Mouse (Mus musculus): Measurements from ENCODE around the gene Jak1. TPM values are rescaled to one million over a fixed set of nuclear protein-coding genes. Genes with fewer than 3 reads are reported as not detected.

Jak1 gene
- polyA plus RNA-seq, 1 experiment: 109 TPM

DNA sequence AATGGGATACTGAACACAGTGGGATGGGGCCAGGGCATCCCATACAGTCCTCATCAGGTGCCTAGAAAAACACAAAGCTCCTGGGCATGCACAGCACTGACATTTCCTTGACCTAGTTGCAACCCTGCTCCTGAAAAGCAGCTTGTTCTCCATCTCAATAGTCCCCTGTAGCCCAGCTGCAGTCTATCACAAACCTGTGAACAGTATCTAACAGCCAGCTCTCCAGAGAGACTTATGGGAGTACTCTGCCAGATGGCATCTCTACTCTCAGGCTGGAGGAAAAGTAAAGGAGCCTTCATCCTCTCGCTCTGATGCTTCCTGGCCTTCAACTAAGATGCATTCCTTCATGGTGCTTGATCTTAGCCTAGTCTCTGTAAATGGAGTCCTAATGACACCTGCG lies 100.4 kb downstream of the Jak1 start:
- no peak overlapping the region for H3K4me3 ChIP-seq (ENCODE audit: control insufficient read depth, insufficient read depth, low read length)
- no peak for DNase-seq
- TF ChIP-seq POLR2A (IDR thresholded peaks at IDR 0.05; ENCODE audit: control insufficient read depth, extremely low read depth, insufficient read depth, low read length, poor library complexity) (no peak), CTCF (IDR thresholded peaks at IDR 0.05; ENCODE audit: borderline replicate concordance, control insufficient read depth, extremely low read depth, insufficient read depth, low read length, poor library complexity) (no peak)
- H3K27me3 ChIP-seq (ENCODE audit: control insufficient read depth, insufficient read depth, low read length): no peaks in the 10 kb centered on the region
- H3K36me3 ChIP-seq (ENCODE audit: control insufficient read depth, insufficient read depth, low read length): peaks cover 80% of the 10 kb centered on the region
- H3K27ac ChIP-seq (ENCODE audit: control insufficient read depth, insufficient read depth, low read length): no peak overlapping the region
- peaks cover 29% of the 10 kb centered on the region for H3K4me1 ChIP-seq (replicated peaks; ENCODE audit: control insufficient read depth, insufficient read depth, low read length)
- 90% methylated on average over 2 of the region's 2 CpGs for WGBS

- H3K4me3 ChIP-seq (ENCODE audit: control insufficient read depth, insufficient read depth, low read length): no peak overlapping the region
- H3K36me3 ChIP-seq (ENCODE audit: control insufficient read depth, insufficient read depth, low read length): peaks cover 83% of the 10 kb centered on the region
- H3K4me1 ChIP-seq (replicated peaks; ENCODE audit: control insufficient read depth, insufficient read depth, low read length): peaks cover 27% of the 10 kb centered on the region
- no peak for TF ChIP-seq POLR2A (IDR thresholded peaks at IDR 0.05; ENCODE audit: control insufficient read depth, extremely low read depth, insufficient read depth, low read length, poor library complexity)
- 93% methylated on average over 2 of the region's 2 CpGs for WGBS
- DNase-seq: no peak
- H3K27me3 ChIP-seq (ENCODE audit: control insufficient read depth, insufficient read depth, low read length): no peaks in the 10 kb centered on the region
- no peak overlapping the region for H3K27ac ChIP-seq (ENCODE audit: control insufficient read depth, insufficient read depth, low read length)
These were observed 100.9 kb downstream of the Jak1 start for GRCm38 (mm10) chr4:101164189-101164588.

GRCm38 (mm10) chr4:101160821-101161220 lies 104.3 kb downstream of the Jak1 start:
- no peak overlapping the region for H3K4me3 ChIP-seq (ENCODE audit: control insufficient read depth, insufficient read depth, low read length)
- WGBS: 72% methylated on average over 1 of the region's 1 CpGs
- peaks cover 14% of the 10 kb centered on the region; the same call in 1 of the 2 replicates for H3K4me1 ChIP-seq (replicated peaks; ENCODE audit: control insufficient read depth, insufficient read depth, low read length)
- H3K27ac ChIP-seq (ENCODE audit: control insufficient read depth, insufficient read depth, low read length): no peak overlapping the region
- H3K36me3 ChIP-seq (ENCODE audit: control insufficient read depth, insufficient read depth, low read length): peaks cover 97% of the 10 kb centered on the region
- no peaks in the 10 kb centered on the region for H3K27me3 ChIP-seq (ENCODE audit: control insufficient read depth, insufficient read depth, low read length)
- TF ChIP-seq CTCF (IDR thresholded peaks at IDR 0.05; ENCODE audit: borderline replicate concordance, control insufficient read depth, extremely low read depth, insufficient read depth, low read length, poor library complexity) (no peak), POLR2A (IDR thresholded peaks at IDR 0.05; ENCODE audit: control insufficient read depth, extremely low read depth, insufficient read depth, low read length, poor library complexity) (no peak)
- DNase-seq: no peak

DNA sequence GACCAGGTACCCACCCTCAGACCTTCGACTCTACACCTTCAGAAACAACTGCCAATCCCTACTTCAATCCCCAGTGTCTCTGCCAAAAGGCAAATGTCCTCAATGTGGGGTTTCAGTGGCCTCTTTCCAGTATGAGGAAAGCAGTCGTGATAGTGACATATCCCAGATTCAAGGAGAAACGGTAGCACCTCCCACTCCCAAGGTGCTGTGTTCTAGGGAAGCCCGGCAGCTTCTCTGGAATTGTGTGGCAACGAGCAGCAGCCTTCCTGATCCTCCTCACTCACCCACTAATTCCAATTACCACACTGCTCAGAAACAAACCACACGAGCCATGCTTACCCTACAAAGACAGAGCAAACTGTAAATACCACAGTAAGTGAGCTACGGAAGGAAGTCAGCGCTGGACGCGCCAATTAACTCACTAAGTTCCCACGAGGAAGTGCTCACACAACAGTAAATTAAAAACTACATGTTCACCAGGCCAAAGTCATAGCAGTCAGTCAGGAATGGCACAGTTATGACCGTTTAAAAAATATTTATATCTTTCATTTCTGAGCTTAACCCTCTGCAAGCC lies 105.8 kb downstream of the Jak1 start:
- Histone ChIP-seq H3K27me3 (ENCODE audit: control insufficient read depth, insufficient read depth, low read length) (no peaks in the 10 kb centered on the region), H3K4me1 (replicated peaks; ENCODE audit: control insufficient read depth, insufficient read depth, low read length) (peaks cover 11% of the 10 kb centered on the region; the same call in 1 of the 2 replicates), H3K36me3 (ENCODE audit: control insufficient read depth, insufficient read depth, low read length) (peaks cover 97% of the 10 kb centered on the region), H3K4me3 (ENCODE audit: control insufficient read depth, insufficient read depth, low read length) (no peak overlapping the region), H3K27ac (ENCODE audit: control insufficient read depth, insufficient read depth, low read length) (no peak overlapping the region)
- no peak for DNase-seq
- no peak for TF ChIP-seq POLR2A (IDR thresholded peaks at IDR 0.05; ENCODE audit: control insufficient read depth, extremely low read depth, insufficient read depth, low read length, poor library complexity)
- TF ChIP-seq CTCF (IDR thresholded peaks at IDR 0.05; ENCODE audit: borderline replicate concordance, control insufficient read depth, extremely low read depth, insufficient read depth, low read length, poor library complexity): no peak
- 32% methylated on average over 12 of the region's 12 CpGs for WGBS

GRCm38 (mm10) chr4:101158282-101158681 lies 106.8 kb downstream of the Jak1 start:
- DNase-seq: no peak
- Histone ChIP-seq H3K27ac (ENCODE audit: control insufficient read depth, insufficient read depth, low read length) (no peak overlapping the region), H3K4me1 (replicated peaks; ENCODE audit: control insufficient read depth, insufficient read depth, low read length) (peaks cover 11% of the 10 kb centered on the region; the same call in 1 of the 2 replicates), H3K4me3 (ENCODE audit: control insufficient read depth, insufficient read depth, low read length) (no peak overlapping the region), H3K27me3 (ENCODE audit: control insufficient read depth, insufficient read depth, low read length) (no peaks in the 10 kb centered on the region), H3K36me3 (ENCODE audit: control insufficient read depth, insufficient read depth, low read length) (peaks cover 97% of the 10 kb centered on the region)
- WGBS: 83% methylated on average over 6 of the region's 6 CpGs
- TF ChIP-seq CTCF (IDR thresholded peaks at IDR 0.05; ENCODE audit: borderline replicate concordance, control insufficient read depth, extremely low read depth, insufficient read depth, low read length, poor library complexity): no peak
- TF ChIP-seq POLR2A (IDR thresholded peaks at IDR 0.05; ENCODE audit: control insufficient read depth, extremely low read depth, insufficient read depth, low read length, poor library complexity): no peak

- TF ChIP-seq POLR2A (IDR thresholded peaks at IDR 0.05; ENCODE audit: control insufficient read depth, extremely low read depth, insufficient read depth, low read length, poor library complexity) (no peak), CTCF (IDR thresholded peaks at IDR 0.05; ENCODE audit: borderline replicate concordance, control insufficient read depth, extremely low read depth, insufficient read depth, low read length, poor library complexity) (no peak)
- Histone ChIP-seq H3K36me3 (ENCODE audit: control insufficient read depth, insufficient read depth, low read length) (peaks cover 98% of the 10 kb centered on the region), H3K27me3 (ENCODE audit: control insufficient read depth, insufficient read depth, low read length) (no peaks in the 10 kb centered on the region), H3K4me3 (ENCODE audit: control insufficient read depth, insufficient read depth, low read length) (no peak overlapping the region), H3K4me1 (replicated peaks; ENCODE audit: control insufficient read depth, insufficient read depth, low read length) (peaks cover 11% of the 10 kb centered on the region; the same call in 1 of the 2 replicates), H3K27ac (ENCODE audit: control insufficient read depth, insufficient read depth, low read length) (no peak overlapping the region)
- 95% methylated on average over 5 of the region's 5 CpGs for WGBS
- no peak for DNase-seq
These were observed 107.6 kb downstream of the Jak1 start for GRCm38 (mm10) chr4:101157476-101157875.

DNA sequence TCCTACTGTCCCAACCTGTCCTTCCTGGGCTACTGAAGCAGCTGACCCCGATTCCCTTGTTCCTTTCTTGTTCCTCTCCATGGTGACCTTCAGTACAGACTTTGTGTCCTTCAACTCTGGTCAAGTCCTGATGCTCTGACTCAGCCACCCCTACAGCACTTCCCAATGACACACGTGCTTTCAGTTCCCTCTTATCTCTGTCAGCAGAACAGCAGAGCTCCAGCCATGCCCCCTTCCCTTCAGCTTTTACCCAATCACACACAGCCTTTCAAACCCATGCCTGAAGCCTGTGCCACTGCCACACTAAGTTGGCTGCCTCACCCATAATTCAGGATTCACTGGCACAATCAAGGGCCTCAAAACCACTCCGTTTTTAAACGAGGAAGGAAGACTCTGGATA lies 109.5 kb downstream of the Jak1 start:
- Histone ChIP-seq H3K27me3 (ENCODE audit: control insufficient read depth, insufficient read depth, low read length) (no peaks in the 10 kb centered on the region), H3K27ac (ENCODE audit: control insufficient read depth, insufficient read depth, low read length) (no peak overlapping the region), H3K4me3 (ENCODE audit: control insufficient read depth, insufficient read depth, low read length) (no peak overlapping the region), H3K4me1 (replicated peaks; ENCODE audit: control insufficient read depth, insufficient read depth, low read length) (peaks cover 11% of the 10 kb centered on the region; the same call in 1 of the 2 replicates), H3K36me3 (ENCODE audit: control insufficient read depth, insufficient read depth, low read length) (peaks cover 98% of the 10 kb centered on the region)
- 51% methylated on average over 4 of the region's 4 CpGs for WGBS
- DNase-seq: no peak
- TF ChIP-seq POLR2A (IDR thresholded peaks at IDR 0.05; ENCODE audit: control insufficient read depth, extremely low read depth, insufficient read depth, low read length, poor library complexity) (no peak), CTCF (IDR thresholded peaks at IDR 0.05; ENCODE audit: borderline replicate concordance, control insufficient read depth, extremely low read depth, insufficient read depth, low read length, poor library complexity) (no peak)

Data from thymus, adult 2 months (tissue).